Mouse (Mus musculus): ENCODE results near the gene Spred1. TPM values are rescaled to one million over a fixed set of nuclear protein-coding genes. Genes with fewer than 3 reads are reported as not detected.

Spred1 gene
- total and polyA plus RNA-seq, 2 experiments from 2014 or later: 11.3 to 66.9 TPM

DNA sequence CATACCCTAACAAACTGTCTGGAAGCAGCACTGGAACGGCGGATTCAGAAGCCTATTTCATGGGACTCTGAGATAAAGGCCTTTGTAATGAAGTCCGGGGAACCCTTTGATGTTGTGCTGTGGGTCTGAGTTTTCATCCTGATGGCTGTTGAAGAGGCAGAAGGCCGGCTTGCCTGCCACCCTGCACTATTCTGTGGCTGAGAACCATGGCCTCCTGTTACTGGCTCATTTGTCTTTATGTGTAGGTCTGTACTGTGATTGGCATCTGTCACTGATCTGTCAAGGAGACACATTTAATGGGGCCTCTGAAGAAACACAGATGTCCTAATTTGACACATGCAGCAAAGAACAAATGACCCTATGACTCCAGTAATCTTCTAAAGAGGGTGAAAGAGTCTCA is 17.7 kb upstream of the Spred1 start:
- H3K9me3 ChIP-seq (ENCODE audit: low read length): no peaks in the 10 kb centered on the region
- ATAC-seq (no peak), DNase-seq (no peak)
- H3K9ac ChIP-seq: no peak overlapping the region
- no peak for TF ChIP-seq CTCF (IDR thresholded peaks at IDR 0.05; ENCODE audit: low read depth)
- H3K36me3 ChIP-seq (ENCODE audit: insufficient read depth): no peaks in the 10 kb centered on the region
- H3K4me1 ChIP-seq (ENCODE audit: insufficient read depth): no peaks in the 10 kb centered on the region
- H3K27ac ChIP-seq (ENCODE audit: low read depth, low read length): no peak overlapping the region
- no peak overlapping the region for H3K4me2 ChIP-seq (ENCODE audit: low read depth)
- no peaks in the 10 kb centered on the region for H3K27me3 ChIP-seq (ENCODE audit: insufficient read depth, low read length)
- 10% methylated on average over 4 of the region's 4 CpGs for WGBS
- no peak overlapping the region for H3K4me3 ChIP-seq (ENCODE audit: low read depth, low read length)

DNA sequence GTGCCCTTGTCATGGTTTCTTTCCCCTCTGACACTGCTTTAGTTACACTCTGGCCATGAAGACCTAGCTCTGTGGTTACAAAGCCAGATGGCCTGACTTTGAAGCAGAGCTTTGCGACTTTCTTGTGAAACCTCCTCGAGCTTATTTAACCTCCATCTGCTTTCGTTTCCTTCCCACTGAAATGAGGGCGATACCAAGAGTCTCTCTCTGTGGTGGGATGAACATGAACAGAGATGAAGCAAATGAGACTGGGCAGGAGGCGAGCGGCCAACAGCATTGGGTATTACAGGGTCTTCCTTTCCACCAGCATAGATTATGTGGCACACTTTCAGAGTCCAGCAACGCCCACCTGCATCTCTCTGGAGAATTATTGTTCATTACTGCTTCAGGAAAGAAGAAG is 15.8 kb upstream of the Spred1 start:
- WGBS: 79% methylated on average over 7 of the region's 7 CpGs
- Histone ChIP-seq H3K27me3 (ENCODE audit: insufficient read depth, low read length) (no peaks in the 10 kb centered on the region), H3K27ac (ENCODE audit: low read depth, low read length) (no peak overlapping the region), H3K4me3 (ENCODE audit: low read depth, low read length) (no peak overlapping the region), H3K36me3 (ENCODE audit: insufficient read depth) (no peaks in the 10 kb centered on the region), H3K9ac (no peak overlapping the region), H3K4me2 (ENCODE audit: low read depth) (no peak overlapping the region), H3K9me3 (ENCODE audit: low read length) (no peaks in the 10 kb centered on the region), H3K4me1 (ENCODE audit: insufficient read depth) (no peaks in the 10 kb centered on the region)
- no peak for TF ChIP-seq CTCF (IDR thresholded peaks at IDR 0.05; ENCODE audit: low read depth)
- ATAC-seq (no peak), DNase-seq (no peak)

DNA sequence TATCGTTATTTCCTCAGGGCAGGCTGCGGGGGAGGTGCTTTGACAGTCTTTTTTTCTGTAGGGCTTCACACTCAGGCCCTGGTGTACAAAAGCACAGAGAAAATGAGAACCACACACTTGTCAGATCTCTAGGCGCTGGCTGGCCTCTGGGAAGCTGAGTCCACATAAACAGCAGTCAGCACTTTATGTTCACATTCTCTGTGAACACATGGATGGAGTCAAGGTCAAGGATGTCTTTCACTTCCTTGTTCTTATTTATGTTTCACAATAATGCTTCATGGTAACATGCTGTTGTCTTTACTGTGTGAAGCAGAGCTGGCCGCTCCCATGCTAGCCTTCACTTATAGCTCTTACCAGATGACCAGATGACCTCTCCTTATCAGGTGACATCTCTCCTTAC is 13.1 kb upstream of the Spred1 start:
- DNase-seq: no peak

DNA sequence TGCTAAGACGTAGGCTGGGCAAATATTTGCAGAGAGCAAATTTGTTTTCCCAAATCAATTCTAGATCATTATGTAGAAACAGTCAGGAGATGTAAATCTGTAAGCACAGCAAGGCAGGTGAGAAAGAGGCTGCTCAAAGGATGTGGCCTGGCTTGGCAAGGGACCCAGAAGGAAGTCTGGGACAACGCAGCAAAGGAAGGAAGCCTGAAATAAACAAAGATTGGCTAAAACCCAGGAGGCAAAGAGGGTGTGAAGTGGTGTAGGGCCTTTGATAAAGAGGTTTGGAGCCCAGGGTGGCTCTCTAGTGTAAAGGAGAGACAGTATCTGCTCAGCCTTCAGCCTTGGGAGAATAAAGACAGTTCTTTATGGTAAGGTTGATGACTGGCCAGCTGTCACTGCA is 11.9 kb upstream of the Spred1 start:
- no peak for ATAC-seq
- no peaks in the 10 kb centered on the region for H3K27me3 ChIP-seq (ENCODE audit: insufficient read depth, low read length)
- WGBS: 66% methylated on average over 2 of the region's 2 CpGs

More for the DNA sequence above, 13.1 kb upstream of the Spred1 start:
- Histone ChIP-seq H3K9me3 (ENCODE audit: low read length) (no peaks in the 10 kb centered on the region), H3K4me3 (ENCODE audit: low read depth, low read length) (no peak overlapping the region), H3K9ac (no peak overlapping the region), H3K27ac (ENCODE audit: low read depth, low read length) (no peak overlapping the region), H3K4me2 (ENCODE audit: low read depth) (no peak overlapping the region), H3K4me1 (ENCODE audit: insufficient read depth) (no peaks in the 10 kb centered on the region), H3K27me3 (ENCODE audit: insufficient read depth, low read length) (no peaks in the 10 kb centered on the region), H3K36me3 (ENCODE audit: insufficient read depth) (no peaks in the 10 kb centered on the region)
- 58% methylated on average over 4 of the region's 4 CpGs for WGBS
- no peak for ATAC-seq
- no peak for TF ChIP-seq CTCF (IDR thresholded peaks at IDR 0.05; ENCODE audit: low read depth)

DNA sequence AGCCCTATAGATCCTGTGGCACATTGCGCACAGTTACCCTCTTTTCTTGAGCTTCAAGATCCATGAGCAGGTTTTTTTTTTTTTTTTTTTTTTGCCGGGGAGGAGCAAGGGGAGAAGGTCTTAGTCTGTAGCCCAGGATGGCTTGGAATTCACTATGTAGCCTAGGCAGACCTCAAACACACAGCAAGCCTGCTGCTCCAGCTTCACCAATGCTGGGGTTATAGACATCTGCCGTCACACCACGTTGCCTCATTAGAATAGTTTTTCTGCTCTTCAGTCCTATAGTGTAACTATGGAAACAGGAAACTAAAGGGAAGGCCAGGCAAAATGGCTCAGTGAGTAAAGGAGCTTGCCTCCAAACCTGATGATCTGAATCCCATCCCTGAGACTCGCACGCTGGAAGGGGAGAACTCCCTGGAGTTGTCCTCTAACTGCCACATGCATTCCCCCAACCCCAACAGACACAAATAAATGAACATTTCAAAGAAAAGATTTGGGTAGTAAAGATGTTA is 10.8 kb upstream of the Spred1 start:
- Histone ChIP-seq H3K4me3 (ENCODE audit: low read depth, low read length) (no peak overlapping the region), H3K9me3 (ENCODE audit: low read length) (no peaks in the 10 kb centered on the region), H3K27me3 (ENCODE audit: insufficient read depth, low read length) (no peaks in the 10 kb centered on the region), H3K9ac (no peak overlapping the region), H3K27ac (ENCODE audit: low read depth, low read length) (no peak overlapping the region), H3K36me3 (ENCODE audit: insufficient read depth) (no peaks in the 10 kb centered on the region), H3K4me2 (ENCODE audit: low read depth) (no peak overlapping the region), H3K4me1 (ENCODE audit: insufficient read depth) (no peaks in the 10 kb centered on the region)
- WGBS: 60% methylated on average over 6 of the region's 6 CpGs
- ATAC-seq (no peak), DNase-seq (no peak)
- TF ChIP-seq CTCF (IDR thresholded peaks at IDR 0.05; ENCODE audit: low read depth): no peak

More for the DNA sequence above, 11.9 kb upstream of the Spred1 start:
- no peak for TF ChIP-seq CTCF (IDR thresholded peaks at IDR 0.05; ENCODE audit: low read depth)
- Histone ChIP-seq H3K4me3 (ENCODE audit: low read depth, low read length) (no peak overlapping the region), H3K36me3 (ENCODE audit: insufficient read depth) (no peaks in the 10 kb centered on the region), H3K4me1 (ENCODE audit: insufficient read depth) (no peaks in the 10 kb centered on the region), H3K9ac (no peak overlapping the region), H3K4me2 (ENCODE audit: low read depth) (no peak overlapping the region), H3K9me3 (ENCODE audit: low read length) (no peaks in the 10 kb centered on the region), H3K27ac (ENCODE audit: low read depth, low read length) (no peak overlapping the region)
- DNase-seq: no peak

DNA sequence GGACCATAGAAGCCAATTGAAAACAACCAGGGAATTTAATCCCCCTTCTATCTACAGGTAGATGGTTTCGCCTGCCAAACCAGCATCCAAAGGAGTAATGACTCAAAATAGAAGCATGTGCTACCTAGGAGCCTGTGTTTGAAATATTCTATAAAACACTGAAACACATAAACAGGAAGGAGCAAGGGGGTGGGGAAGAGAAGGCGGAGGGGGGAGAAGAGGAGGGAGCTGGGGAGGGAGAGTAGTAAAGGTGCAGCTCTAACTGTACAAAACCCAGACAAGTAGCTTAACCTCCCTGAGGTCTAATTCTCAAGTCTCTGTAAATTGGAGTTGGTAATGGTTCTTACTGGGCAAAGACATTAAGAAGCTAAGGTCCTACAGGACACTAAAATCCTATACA is 7.9 kb upstream of the Spred1 start:
- Histone ChIP-seq H3K4me2 (ENCODE audit: low read depth) (no peak overlapping the region), H3K9me3 (ENCODE audit: low read length) (no peaks in the 10 kb centered on the region), H3K27ac (ENCODE audit: low read depth, low read length) (no peak overlapping the region), H3K4me3 (ENCODE audit: low read depth, low read length) (no peak overlapping the region), H3K4me1 (ENCODE audit: insufficient read depth) (no peaks in the 10 kb centered on the region), H3K27me3 (ENCODE audit: insufficient read depth, low read length) (no peaks in the 10 kb centered on the region), H3K36me3 (ENCODE audit: insufficient read depth) (no peaks in the 10 kb centered on the region), H3K9ac (no peak overlapping the region)
- no peak for ATAC-seq
- WGBS: 83% methylated on average over 2 of the region's 2 CpGs
- no peak for DNase-seq
- no peak for TF ChIP-seq CTCF (IDR thresholded peaks at IDR 0.05; ENCODE audit: low read depth)

GRCm38 (mm10) chr2:117113762-117114161 is 7.4 kb upstream of the Spred1 start:
- Histone ChIP-seq H3K36me3 (ENCODE audit: insufficient read depth) (no peaks in the 10 kb centered on the region), H3K27me3 (ENCODE audit: insufficient read depth, low read length) (no peaks in the 10 kb centered on the region), H3K4me2 (ENCODE audit: low read depth) (no peak overlapping the region), H3K4me3 (ENCODE audit: low read depth, low read length) (no peak overlapping the region), H3K9ac (no peak overlapping the region), H3K4me1 (ENCODE audit: insufficient read depth) (no peaks in the 10 kb centered on the region), H3K9me3 (ENCODE audit: low read length) (no peaks in the 10 kb centered on the region), H3K27ac (ENCODE audit: low read depth, low read length) (no peak overlapping the region)
- DNase-seq (no peak), ATAC-seq (no peak; the same call in 1 of the 2 replicates)
- WGBS: 66% methylated on average over 4 of the region's 4 CpGs
- no peak for TF ChIP-seq CTCF (IDR thresholded peaks at IDR 0.05; ENCODE audit: low read depth)
